Mouse (Mus musculus) fat pad, adult 2 months (tissue): ENCODE measurements around the gene Tfr2.

Source experiments
- DNase-seq: peaks from one replicate; pipeline ENCODE4 v3.0.0-alpha.2; 2011; ENCODE audit warnings: low read depth, low spot score; ENCODE audit errors: extremely low read depth

The Tfr2 gene

GRCm38 (mm10) chr5:137569665-137570064 lies at the start of gene Tfr2:
Gene Tfr2, plus strand, starts transcription at chr5:137569840.
- no peak for DNase-seq

GRCm38 (mm10) chr5:137521861-137522260 lies 47.8 kb upstream of the Tfr2 start:
- DNase-seq: no peak

GRCm38 (mm10) chr5:137522711-137523110 lies 46.9 kb upstream of the Tfr2 start:
- DNase-seq: no peak

- DNase-seq: no peak
Observed at GRCm38 (mm10) chr5:137523396-137524250, 46.0 kb upstream of the Tfr2 start.

GRCm38 (mm10) chr5:137524251-137524515 lies 45.5 kb upstream of the Tfr2 start:
- no peak for DNase-seq

GRCm38 (mm10) chr5:137524671-137525070 lies 45.0 kb upstream of the Tfr2 start:
- no peak for DNase-seq

- DNase-seq: no peak
Observed at GRCm38 (mm10) chr5:137525511-137525910, 44.1 kb upstream of the Tfr2 start.

- no peak for DNase-seq
Observed at GRCm38 (mm10) chr5:137526192-137526936, 43.3 kb upstream of the Tfr2 start.

GRCm38 (mm10) chr5:137527413-137527812 lies 42.2 kb upstream of the Tfr2 start:
- DNase-seq: no peak

GRCm38 (mm10) chr5:137528247-137528968 lies 41.2 kb upstream of the Tfr2 start:
- DNase-seq: no peak

GRCm38 (mm10) chr5:137529221-137529995 lies 40.2 kb upstream of the Tfr2 start:
- no peak for DNase-seq

- no peak for DNase-seq
Observed at GRCm38 (mm10) chr5:137530075-137530474, 39.6 kb upstream of the Tfr2 start.

GRCm38 (mm10) chr5:137530588-137531413 lies 38.8 kb upstream of the Tfr2 start:
- no peak for DNase-seq

- no peak for DNase-seq
Observed at GRCm38 (mm10) chr5:137531414-137532130, 38.1 kb upstream of the Tfr2 start.

- no peak for DNase-seq
Observed at GRCm38 (mm10) chr5:137532131-137532807, 37.4 kb upstream of the Tfr2 start.

- no peak for DNase-seq
Observed at GRCm38 (mm10) chr5:137532808-137533116, 36.9 kb upstream of the Tfr2 start.

GRCm38 (mm10) chr5:137533117-137533827 lies 36.4 kb upstream of the Tfr2 start, which contains the start of the genes Epo and Gnb2:
Gene Epo, minus strand, starts transcription at chr5:137533242.
Gene Gnb2, minus strand, starts transcription at chr5:137533510.
- peak; percentile 77 for DNase-seq

GRCm38 (mm10) chr5:137534762-137535161 lies 34.9 kb upstream of the Tfr2 start:
- no peak for DNase-seq
